Mouse (Mus musculus): Measurements from ENCODE around the gene Stk11ip.
A peak's percentile ranks its signal among the peaks of the same experiment; 100 is the strongest.

Stk11ip gene

GRCm38 (mm10) chr1:75538597-75539190 lies 17.4 kb downstream of the Stk11ip start:
- DNase-seq (ENCODE audit: extremely low read depth, insufficient read length, low spot score): no peak

GRCm38 (mm10) chr1:75541496-75541895 lies 20.2 kb downstream of the Stk11ip start:
- DNase-seq (ENCODE audit: extremely low read depth, insufficient read length, low spot score): no peak

DNA sequence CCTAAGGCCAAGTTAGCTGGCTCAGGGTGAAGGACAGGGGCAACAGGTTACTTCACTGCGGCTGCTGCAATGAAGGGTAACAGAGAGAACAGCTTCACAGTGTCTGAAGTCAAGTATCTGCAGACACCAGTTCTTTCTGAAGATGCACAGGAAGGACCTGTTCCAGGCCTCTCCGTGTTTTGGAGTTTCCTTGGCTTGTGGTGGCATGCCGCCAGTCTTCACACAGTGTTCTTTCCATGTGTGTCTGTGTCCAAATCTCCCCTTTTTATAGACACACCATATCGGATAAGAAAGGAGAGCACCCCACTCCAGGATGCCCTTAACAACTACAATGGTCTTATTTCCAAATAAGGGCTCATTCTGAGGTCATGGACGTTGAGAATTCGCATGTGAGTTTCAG lies 23.0 kb downstream of the Stk11ip start:
- no peak for DNase-seq (ENCODE audit: extremely low read depth, insufficient read length, low spot score)

DNA sequence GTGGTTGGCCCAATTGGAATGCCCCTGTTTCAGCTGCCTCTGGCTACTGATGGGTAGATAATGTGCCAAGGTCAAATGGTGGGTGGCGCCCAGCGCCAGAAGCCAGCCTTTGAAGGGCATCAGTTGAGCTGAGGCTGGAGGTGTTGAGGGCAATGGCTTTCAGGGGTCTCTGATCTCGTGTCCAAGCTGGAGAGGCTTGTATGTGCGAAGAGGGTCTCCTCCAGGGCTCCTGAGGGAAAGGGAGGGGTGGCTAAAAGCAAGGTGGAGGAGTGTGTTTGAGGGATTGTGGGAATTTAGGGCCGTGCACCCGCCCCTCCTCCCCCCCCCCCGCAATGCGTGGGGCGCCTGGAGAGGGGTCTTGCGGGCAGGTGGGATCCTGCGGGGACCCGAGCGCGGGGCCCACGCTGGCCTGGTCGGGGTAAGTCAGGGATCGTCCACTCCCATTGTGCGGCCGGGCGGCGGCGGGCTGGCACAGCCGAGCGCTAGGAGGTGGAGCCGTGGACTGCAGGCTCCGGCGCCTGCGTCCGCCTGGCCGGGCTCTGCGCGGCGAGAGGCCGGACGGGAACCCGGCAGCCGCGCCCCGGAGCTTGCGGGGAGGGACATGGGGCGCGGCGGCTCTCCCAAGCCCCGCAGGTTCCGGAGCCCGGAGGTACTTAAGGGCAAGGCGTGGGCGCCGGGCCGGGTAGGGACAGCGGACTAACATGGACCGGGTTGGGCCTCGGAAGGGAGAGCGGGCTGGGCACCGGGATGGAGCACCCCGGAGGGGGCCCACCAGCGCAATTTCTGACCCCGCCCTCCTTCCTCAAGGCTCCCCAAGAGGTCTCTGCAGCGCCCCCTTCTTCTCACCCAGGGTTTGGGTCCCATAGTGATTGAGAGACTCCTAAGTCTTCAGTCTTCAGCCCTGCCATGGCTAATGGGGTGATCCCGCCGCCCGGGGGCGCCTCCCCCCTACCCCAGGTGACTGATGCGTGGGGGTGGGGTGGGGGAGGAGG lies 24.9 kb downstream of the Stk11ip start, which contains the start of gene Slc4a3:
TSS of gene Slc4a3 (plus strand) at position 302 of the 992 bp plus-strand sequence.
- DNase-seq (ENCODE audit: extremely low read depth, insufficient read length, low spot score): peak; percentile 79

DNA sequence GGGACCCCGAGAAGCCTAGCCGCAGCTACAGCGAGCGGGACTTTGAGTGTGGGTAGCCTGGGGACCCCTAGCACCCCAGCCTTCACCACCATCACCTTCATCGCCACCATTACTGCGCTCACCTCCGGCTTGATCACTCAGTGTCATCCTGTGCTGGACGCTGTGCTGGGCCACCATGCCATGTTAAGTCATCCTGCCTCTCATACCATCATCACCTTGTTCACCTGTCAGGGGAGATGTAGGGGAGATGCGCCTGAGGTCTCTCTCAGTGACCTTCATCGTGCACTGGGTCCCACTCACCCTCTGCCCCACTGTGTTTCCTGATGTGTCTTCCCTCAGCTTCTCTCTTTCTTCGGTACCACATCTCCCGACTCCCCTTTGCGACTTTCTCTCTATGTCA lies 26.0 kb downstream of the Stk11ip start:
- no peak for DNase-seq (ENCODE audit: extremely low read depth, insufficient read length, low spot score)

- no peak for DNase-seq (ENCODE audit: extremely low read depth, insufficient read length, low spot score)
Observed at GRCm38 (mm10) chr1:75548083-75548482, 26.8 kb downstream of the Stk11ip start.

DNA sequence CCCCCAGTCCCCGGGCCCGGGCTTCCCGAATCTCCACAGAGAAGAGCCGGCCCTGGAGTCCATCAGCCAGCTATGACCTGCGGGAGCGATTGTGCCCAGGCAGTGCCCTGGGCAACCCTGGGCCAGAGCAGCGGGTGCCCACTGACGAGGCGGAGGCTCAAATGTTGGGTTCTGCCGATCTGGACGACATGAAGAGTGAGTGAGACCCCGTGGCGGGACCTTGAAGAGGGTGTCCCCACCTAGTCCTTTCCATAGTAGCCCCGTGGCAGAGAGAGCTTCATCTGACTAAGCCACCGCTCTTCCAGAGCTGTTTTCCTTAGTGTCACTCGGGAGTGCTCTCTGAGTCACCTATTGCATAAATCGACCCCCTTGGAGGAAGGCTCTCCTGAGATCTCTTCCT lies 27.5 kb downstream of the Stk11ip start:
- no peak for DNase-seq (ENCODE audit: extremely low read depth, insufficient read length, low spot score)

DNA sequence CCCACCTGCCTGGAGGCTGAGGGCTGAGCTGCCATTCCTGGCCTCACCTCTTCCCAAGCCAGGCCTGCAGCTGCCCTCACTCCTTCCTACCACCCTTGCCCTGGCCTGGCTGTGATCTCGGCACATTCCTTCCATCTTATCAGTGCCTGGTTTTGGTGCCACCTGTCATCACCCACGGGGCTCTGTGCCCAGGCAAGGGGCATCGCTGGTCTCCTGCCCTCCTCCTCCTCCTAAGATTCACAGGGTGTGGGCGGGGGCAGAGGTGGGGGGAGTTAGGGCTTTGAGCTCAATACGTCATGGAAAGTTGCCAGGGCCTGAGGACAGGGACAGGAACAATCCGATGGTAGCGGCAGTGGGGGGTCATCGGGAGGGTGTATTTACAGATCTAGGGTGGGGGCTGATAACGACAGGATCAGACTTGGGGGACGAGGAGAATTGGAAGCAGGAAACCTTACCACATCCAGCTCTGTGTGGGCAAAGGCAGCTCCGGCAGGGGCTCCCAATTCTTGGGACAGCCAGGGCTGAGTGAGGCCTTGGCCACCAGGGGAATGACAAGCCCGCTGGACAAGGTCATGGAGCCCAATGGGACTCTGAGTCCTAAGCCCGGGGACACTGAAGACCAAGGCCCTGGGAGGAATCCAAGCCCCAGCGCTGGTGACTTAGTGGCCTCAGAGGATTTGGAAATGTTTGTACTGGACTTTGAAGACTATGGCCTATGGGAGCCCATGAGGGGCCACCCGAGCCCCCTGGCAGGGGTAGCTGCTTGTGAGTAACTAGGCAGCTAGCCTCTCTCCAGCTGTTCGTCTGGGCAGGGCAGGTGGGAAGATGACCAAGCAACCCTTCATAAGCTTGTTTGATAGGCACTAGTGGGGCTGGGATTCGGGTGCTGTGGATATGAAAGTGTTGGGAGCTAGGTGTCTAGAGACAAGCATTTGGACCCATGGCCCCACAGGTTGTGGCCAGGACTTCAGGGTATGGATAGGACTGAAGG lies 28.3 kb downstream of the Stk11ip start:
- no peak for DNase-seq (ENCODE audit: extremely low read depth, insufficient read length, low spot score)

GRCm38 (mm10) chr1:75550586-75550985 lies 29.3 kb downstream of the Stk11ip start:
- no peak for DNase-seq (ENCODE audit: extremely low read depth, insufficient read length, low spot score)

GRCm38 (mm10) chr1:75555680-75556079 lies 34.4 kb downstream of the Stk11ip start:
- no peak for DNase-seq (ENCODE audit: extremely low read depth, insufficient read length, low spot score)

DNA sequence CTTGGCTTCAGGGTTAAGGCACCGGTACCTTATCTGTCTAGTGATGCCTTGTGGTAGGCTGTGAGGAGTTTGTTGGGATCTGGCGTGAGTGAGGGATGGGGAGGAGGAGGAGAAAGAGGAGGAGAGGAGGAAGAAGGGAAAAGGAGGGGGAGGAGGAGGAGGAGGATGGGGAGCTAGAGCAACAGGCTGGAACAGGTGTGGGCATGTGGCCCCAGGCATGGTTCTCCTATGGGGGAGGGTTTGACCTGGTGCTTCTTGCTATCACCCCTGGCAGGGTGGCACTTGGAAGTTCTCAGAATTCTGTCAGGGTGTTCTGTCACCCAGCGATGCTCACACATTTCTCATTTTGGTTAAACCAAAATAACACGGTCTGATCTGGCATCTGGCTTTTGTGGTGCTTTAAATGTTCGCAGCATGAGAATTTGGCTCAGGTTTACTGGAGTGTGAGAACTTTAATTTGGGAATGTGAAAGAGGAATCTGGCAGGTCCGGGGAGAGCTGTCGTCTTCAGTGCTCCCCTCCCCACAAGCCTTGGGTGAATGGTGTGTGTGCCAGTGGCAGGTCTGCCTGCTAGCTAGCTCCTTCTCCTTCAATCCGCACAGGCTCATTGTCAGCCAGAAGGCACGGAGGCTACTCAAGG lies 34.9 kb downstream of the Stk11ip start:
- no peak for DNase-seq (ENCODE audit: extremely low read depth, insufficient read length, low spot score)

- no peak for DNase-seq (ENCODE audit: extremely low read depth, insufficient read length, low spot score)
Observed at GRCm38 (mm10) chr1:75557041-75557440, 35.7 kb downstream of the Stk11ip start.

DNA sequence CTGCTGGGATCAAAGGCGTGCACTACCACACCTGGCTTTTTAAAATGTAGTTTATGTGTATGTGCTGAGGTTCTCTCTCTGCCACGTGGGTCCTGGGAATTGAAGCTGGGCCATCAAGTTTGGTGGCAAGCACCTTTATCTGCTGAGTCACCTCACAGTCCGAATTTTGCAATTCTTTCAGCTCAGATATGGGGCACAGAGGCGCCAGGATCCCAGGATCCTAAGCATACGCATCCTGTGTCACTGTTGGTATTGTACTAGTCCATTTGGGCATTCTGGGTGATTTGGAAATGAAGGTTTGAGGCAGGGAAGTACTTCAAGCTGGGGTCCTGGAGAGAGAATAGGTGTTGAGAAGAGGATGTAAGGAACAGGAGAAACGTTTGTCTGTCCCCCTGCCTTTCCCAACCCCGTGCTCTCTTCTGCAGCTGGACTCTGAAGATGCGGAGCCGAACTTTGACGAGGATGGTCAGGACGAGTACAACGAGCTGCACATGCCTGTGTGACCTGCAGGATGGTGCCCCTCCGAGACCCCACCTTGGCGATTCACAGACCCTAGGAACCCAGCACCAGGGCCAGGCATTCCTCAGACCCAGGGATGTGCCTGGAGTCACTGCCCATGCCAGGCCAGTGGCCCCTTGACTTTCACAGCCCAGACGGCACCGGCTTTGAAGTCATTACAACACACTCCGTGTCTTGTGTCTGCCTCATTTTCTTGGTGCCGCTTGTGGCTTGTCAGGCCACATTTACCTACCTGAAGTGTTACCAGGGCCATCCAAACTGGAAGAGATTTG lies 37.3 kb downstream of the Stk11ip start:
- DNase-seq (ENCODE audit: extremely low read depth, insufficient read length, low spot score): no peak

DNA sequence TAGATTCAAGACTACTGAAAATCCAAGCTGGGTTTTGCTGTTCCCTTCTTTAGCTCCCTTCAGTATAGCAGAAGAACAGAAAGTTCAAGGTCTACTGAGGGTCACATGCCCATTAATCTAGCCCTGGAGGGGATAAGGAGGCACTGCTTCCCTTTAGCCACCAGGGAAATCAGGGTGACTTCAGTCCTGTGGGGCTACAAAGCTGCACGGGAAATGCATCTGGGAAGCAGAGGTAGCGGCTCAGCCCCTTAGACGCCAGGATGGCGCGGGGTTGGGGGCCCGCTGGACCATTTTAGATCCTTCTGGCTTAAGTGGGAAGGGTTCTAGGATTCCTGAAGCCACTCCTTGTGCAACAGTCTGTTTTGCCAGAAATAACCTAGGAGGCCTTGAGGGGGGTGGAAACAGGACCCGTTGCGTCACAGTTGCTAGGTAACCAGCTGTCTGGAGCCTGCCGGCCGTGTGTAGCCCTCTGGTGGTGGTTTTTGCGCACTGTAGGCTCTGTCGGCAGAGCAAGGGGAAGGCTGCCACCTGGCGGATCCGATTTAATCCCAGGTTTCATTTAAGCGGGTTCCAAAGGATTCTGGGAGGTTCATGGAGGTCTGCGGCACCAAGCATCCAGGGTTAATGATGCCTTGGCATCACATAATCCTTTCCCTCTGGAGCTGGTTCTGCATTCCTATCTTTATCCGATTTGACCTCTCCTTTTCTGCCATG lies 38.0 kb downstream of the Stk11ip start:
- DNase-seq (ENCODE audit: extremely low read depth, insufficient read length, low spot score): peak; percentile 64

DNA sequence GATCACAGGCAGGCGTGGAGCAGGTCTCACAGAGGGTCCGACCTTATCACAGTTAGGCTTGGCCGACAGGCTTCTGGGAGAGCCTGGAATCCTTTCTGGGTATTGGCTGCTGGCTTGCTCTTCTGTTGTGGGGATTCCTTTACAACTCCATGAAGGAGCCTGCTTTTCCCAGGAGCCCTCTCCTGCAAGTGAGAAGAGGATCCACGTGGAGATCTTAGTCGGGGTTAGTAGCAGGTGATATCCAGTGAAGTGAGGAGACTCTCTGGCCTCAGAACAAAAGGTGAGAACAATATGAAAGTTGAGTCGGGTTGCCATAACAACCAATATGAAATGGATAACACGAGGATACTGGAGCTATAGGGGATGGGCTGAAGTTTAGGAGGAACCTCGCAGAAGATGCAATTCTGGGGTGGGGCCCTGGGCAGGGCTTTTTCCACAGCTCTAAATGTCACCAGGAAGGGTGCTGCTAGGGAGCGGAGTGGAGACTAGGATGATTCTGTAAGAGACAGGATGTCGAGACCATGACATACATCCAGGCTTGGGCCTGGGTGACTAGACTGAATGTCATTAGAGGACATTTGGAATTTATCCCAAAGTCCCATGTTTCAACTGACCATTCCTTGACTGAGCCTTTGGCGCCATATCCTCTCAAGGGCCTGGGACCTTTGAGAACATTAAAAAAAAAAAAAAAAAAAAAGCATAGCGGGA lies 39.0 kb downstream of the Stk11ip start:
- no peak for DNase-seq (ENCODE audit: extremely low read depth, insufficient read length, low spot score)

DNA sequence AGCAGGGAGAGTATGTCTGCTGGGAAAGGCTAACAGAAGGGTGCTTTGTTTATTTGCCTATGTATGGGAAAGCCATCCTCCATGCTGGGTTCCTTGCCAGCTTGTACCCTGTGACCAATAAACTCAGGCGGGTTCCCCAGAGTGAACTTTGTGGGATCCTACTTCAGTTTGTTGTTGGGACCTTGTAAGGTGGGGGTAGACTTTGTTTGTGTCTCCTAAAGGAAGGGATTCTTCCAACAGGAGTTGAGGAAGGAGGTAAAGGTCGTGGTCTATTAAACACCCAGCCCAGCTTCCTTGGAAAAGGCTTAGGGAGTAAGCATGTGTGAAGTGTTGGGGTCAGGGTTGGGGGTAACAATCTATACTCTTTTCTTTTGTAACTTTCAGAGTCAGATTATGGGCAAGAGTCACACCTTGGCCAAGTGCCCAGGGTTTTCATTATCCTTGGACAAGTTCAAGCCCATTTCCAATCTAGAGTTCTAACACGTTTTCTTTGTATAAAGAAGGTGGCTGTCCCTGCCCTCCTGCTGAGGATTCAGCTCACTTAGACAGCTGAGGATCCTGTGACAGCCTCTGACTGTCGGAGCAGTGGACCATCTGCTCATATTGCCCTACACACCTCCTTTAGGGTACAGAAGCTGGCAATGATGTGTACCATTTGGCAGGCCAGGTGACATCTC lies 40.0 kb downstream of the Stk11ip start:
- DNase-seq (ENCODE audit: extremely low read depth, insufficient read length, low spot score): no peak

GRCm38 (mm10) chr1:75561898-75562238 lies 40.5 kb downstream of the Stk11ip start:
- no peak for DNase-seq (ENCODE audit: extremely low read depth, insufficient read length, low spot score)

- DNase-seq (ENCODE audit: extremely low read depth, insufficient read length, low spot score): no peak
Observed at GRCm38 (mm10) chr1:75564102-75564501, 42.8 kb downstream of the Stk11ip start.
